Mouse (Mus musculus): ENCODE measurements around the gene Clic5. TPM values are rescaled to one million over a fixed set of nuclear protein-coding genes. Genes with fewer than 3 reads are reported as not detected.

The Clic5 gene
- polyA plus RNA-seq (2012; fragmentation: generic; extraction: Trizol), result under 1 TPM; 0.01 to 0.02 TPM

GRCm38 (mm10) chr17:44188042-44188768 is at the start of gene Clic5:
TSS of gene Clic5 (plus strand) at chr17:44188584.

Other genes starting within 250 kb of the Clic5 start
- gene Enpp5, start 109.8 kb upstream of the Clic5 start, polyA plus RNA-seq (2012; fragmentation: generic; extraction: Trizol), result under 1 TPM in 1 of 2 experiments, not detected in 1; 0.02 TPM
- 1 to 10 TPM in 1 of 2 experiments, under 1 TPM in 1; 0.15 to 1.3 TPM for gene Enpp4, start 82.8 kb upstream of the Clic5 start, polyA plus RNA-seq (2012; fragmentation: generic; extraction: Trizol)